Mouse (Mus musculus) left cerebral cortex, adult 9 months (tissue): Measurements from ENCODE around the gene Tnfrsf22.

Source experiments
- DNase-seq, 2 experiments: peaks; one replicate each; pipeline ENCODE4 v3.0.0; 2022; ENCODE audit warnings: low spot score in 2 of 2

The Tnfrsf22 gene

GRCm38 (mm10) chr7:143631503-143631902, 18.0 kb downstream of the Tnfrsf22 start:
- DNase-seq: no peak

GRCm38 (mm10) chr7:143629501-143629900, 20.0 kb downstream of the Tnfrsf22 start:
- no peak for DNase-seq

- DNase-seq: no peak
Measured at GRCm38 (mm10) chr7:143628540-143628939, 20.9 kb downstream of the Tnfrsf22 start, which contains the start of gene Tnfrsf26. Gene Tnfrsf26 (minus strand): TSS chr7:143628722.

GRCm38 (mm10) chr7:143627555-143628286, 21.7 kb downstream of the Tnfrsf22 start:
- DNase-seq: no peak

GRCm38 (mm10) chr7:143626178-143626577, 23.3 kb downstream of the Tnfrsf22 start:
- no peak for DNase-seq

DNA sequence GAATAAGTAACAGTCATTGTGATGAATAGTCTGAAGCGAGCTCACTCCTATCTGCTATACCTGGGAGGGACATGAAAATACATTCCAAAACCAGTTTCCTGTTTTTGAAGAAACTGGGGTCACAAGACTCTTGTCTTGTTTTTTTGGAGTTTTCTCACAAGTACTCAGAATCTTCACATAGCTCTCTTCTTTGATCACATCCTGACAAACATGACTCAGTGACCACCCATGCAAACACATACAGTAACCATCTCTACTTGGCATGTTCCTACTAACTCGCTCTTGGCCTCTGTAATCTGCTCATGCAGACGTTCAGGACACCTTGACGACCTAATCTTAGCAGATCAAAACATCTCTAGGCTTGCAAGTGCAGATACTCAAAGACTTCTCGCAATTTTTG, 24.3 kb downstream of the Tnfrsf22 start:
- DNase-seq: no peak

DNA sequence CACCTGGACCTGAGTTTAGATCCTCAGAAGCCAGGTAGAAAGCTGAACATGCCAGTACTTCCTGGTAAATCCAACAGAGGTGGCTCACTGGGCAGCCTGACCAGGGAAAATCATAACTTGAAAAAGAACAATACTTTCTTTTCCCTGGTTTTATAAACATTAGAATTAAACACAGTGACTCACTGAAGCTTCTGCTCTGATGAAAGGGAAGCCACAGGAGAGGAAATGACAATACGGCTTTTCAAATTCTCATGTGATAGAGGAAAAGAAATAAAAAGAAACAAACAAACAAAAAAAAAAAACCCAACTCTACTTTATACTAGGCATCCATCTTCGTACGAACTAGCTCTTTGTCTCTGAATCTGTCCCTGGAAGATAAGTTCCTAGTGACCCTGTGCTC, 24.9 kb downstream of the Tnfrsf22 start:
- DNase-seq: no peak

GRCm38 (mm10) chr7:143620951-143621350, 28.5 kb downstream of the Tnfrsf22 start:
- no peak for DNase-seq

GRCm38 (mm10) chr7:143614404-143615135, 34.9 kb downstream of the Tnfrsf22 start:
- no peak for DNase-seq

DNA sequence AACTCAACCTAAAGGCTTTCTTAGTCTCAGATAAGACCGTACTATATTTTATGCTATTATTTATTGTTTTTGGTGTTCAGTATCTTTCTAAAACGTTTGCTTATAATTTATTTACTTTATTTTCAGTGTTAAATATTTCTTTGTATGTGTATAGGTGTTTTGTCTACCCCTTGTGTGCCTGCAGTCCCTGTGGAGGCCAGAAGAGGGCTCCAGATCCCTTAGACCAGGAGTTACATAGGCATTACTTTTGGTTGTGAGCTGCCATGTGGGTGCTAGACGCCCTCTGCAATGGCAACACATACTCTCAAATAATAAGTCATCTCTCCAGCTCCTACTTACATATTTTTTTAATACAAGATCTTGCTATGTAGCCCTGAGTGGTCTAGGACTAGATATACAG, 37.2 kb downstream of the Tnfrsf22 start:
- DNase-seq: no peak

DNA sequence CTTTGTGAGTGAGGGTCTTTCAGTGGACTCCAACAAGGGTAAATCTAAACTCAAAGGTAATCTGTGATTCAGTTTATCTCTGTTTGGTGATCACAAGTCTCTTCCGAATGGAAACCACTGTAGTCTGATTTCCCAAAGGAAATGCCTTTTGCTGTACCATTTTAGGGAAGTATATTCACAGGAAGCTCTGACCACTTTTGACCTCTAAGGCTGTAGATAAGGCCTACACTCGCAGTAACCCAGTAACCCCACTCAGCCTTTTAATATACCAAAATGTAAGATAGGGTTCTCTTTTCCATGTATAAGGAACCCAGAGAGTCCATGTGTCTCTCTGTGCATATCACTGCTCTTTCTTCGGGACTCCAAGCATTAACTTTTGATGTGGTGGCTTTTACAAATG, 44.1 kb downstream of the Tnfrsf22 start:
- no peak for DNase-seq

DNA sequence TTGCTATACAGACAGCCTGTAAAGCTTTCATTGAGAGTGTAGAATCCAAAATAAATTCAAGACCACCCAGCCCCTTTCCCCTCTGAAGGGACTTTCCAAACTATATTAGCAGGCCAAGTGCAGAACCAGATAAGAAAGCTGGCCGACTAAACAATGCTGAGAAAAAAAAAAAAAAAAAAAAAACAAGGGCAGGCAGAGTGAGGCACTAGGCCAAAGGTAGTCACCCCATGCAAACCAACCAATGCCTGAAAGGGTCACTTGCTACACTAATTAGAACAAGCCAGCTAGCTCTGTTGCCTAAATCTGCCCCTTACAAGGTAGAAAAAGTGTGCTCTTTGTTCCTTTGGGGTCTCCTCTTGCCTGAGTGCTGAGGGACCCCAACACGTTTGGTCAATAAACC, 44.6 kb downstream of the Tnfrsf22 start:
- no peak for DNase-seq

DNA sequence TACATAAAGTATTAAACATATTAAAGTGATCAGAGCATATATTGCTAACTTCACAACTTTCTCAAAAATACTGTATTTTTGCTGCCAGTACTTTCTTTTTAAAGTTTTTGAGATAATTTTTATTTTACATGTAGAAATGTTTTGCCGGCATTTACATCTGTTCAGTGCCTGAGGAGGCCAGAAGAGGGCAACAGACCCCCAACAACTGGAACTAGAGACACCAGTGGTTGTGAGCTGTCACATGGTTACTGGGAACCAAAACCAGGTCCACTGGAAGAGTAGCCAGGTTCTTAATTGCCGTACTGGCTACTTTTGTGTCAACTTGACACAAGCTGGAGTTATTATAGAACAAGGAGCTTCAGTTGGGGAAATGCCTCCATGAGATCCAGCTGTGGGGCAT, 47.8 kb downstream of the Tnfrsf22 start:
- no peak for DNase-seq

GRCm38 (mm10) chr7:143600231-143600740, 49.2 kb downstream of the Tnfrsf22 start:
- DNase-seq: no peak

GRCm38 (mm10) chr7:143599428-143600230, 49.8 kb downstream of the Tnfrsf22 start, which contains the start of gene Cars:
Gene Cars (minus strand): TSS chr7:143600090.
- DNase-seq: peak; percentile 83 to 93

DNA sequence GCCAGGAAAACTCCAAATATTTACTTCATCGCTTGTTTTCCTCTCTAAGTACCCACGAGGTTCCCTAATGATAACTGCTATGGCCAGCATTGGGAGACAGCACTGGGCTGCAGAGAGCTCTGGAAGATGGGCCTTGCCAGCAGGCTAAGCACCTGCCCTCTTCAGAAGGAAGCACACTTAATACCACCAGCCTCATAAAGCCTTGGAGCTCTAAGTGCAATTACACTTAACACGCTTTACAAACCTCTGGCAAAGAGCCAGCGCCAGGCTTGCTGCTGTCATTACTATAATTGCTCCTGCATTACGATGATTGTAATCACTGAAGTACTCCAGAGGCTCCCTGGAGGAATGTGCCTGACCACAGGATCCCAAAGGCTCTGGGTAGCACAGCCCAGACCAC, 54.6 kb downstream of the Tnfrsf22 start:
- no peak for DNase-seq

DNA sequence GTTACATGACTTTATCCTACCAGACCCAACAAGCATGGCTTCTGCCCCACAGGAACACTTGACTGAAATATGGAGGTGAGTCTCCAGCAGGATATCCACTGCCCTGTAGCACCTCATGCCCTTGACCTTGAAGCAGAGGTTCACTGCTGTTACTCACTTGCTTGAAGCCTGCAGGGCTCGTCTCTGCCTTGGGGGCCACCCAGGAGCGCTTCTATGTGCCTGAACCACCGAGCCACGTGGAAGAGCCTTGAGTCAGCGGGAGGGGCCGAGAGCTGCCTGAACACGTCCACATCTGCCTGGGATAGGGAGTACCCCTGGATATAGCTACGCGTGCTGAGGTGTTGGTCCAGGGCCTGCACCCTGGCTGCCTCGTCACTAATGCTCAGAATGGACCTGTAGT, 57.2 kb downstream of the Tnfrsf22 start:
- no peak for DNase-seq

DNA sequence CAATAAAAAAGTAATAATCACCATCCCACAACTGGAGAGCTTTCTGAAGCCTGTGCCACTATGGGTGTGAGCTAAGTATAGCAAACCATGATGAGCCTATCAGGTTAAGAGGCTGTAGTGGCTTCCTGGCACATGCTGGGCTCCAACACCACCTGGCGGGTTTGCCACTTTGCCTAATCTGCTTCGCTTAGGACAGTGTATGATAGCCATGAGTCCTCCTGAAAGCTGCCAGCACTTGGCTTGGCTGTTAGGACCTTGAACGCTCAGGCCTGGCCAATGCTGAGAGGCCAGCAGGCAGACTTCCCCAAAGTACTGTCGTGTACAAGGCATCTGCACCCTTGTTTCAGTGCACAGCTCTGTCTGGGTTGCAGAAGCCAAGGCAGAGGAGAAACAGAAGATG, 61.5 kb downstream of the Tnfrsf22 start:
- DNase-seq: no peak

DNA sequence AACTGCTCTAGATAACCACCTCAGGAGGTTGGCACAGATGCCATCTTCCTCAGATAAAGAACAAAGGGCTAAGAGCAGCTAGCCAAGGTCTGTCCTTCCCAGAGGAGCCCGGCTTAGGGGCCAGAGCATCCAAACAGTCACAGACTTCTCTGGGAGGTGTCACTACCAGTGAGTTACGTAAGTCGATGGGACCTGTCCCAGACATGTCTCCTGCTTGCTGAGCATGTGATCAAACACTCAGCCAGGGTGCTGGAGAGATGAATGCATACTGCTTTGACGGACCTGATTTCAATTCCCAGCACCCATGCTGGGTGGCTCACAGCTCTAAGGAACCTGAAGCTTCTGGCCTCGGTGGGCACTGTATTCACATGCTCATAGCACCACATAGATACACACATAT, 61.9 kb downstream of the Tnfrsf22 start:
- no peak for DNase-seq
